Mouse (Mus musculus): ENCODE results near the gene Spp1.
"Not testable (repeated sequence)": the region's sequence is repeated elsewhere in the genome, so short reads cannot be mapped to it uniquely, and the experiment has no call there.

Gene Spp1

GRCm38 (mm10) chr5:104433968-104434565 is 851 bp upstream of the Spp1 start:
- no peak for DNase-seq (ENCODE audit: low read depth)

GRCm38 (mm10) chr5:104436406-104437076 is 1.6 kb downstream of the Spp1 start:
- DNase-seq (ENCODE audit: low read depth), result no peak

- no peak for DNase-seq (ENCODE audit: low read depth)
These were observed 7.5 kb downstream of the Spp1 start for GRCm38 (mm10) chr5:104442396-104442795.

GRCm38 (mm10) chr5:104442850-104443249 is 7.9 kb downstream of the Spp1 start:
- DNase-seq (ENCODE audit: low read depth), result no peak

GRCm38 (mm10) chr5:104446156-104446555 is 11.2 kb downstream of the Spp1 start:
- peak; percentile 65 for DNase-seq (ENCODE audit: low read depth)

- not testable (repeated sequence) for DNase-seq (ENCODE audit: low read depth)
These were observed 13.4 kb downstream of the Spp1 start for GRCm38 (mm10) chr5:104448346-104448745.

- no peak for DNase-seq (ENCODE audit: low read depth)
These were observed 14.6 kb downstream of the Spp1 start for GRCm38 (mm10) chr5:104449491-104449890.

GRCm38 (mm10) chr5:104453075-104453474 is 18.2 kb downstream of the Spp1 start:
- DNase-seq (ENCODE audit: low read depth), result peak; percentile 84

GRCm38 (mm10) chr5:104454564-104454963 is 19.6 kb downstream of the Spp1 start:
- no peak for DNase-seq (ENCODE audit: low read depth)

- peak; percentile 62 for DNase-seq (ENCODE audit: low read depth)
These were observed 24.2 kb downstream of the Spp1 start, which contains the start of gene Pkd2 for GRCm38 (mm10) chr5:104458832-104459705. Gene Pkd2, plus strand, starts transcription at chr5:104459450.

- DNase-seq (ENCODE audit: low read depth), result no peak
These were observed 25.0 kb downstream of the Spp1 start for GRCm38 (mm10) chr5:104459706-104460455.

GRCm38 (mm10) chr5:104460456-104460838 is 25.5 kb downstream of the Spp1 start:
- DNase-seq (ENCODE audit: low read depth), result no peak

- no peak for DNase-seq (ENCODE audit: low read depth)
These were observed 25.9 kb downstream of the Spp1 start for GRCm38 (mm10) chr5:104460856-104461255.

- peak; percentile 63 for DNase-seq (ENCODE audit: low read depth)
These were observed 30.4 kb downstream of the Spp1 start for GRCm38 (mm10) chr5:104465279-104465678.

GRCm38 (mm10) chr5:104465731-104466130 is 30.8 kb downstream of the Spp1 start:
- peak; percentile 81 for DNase-seq (ENCODE audit: low read depth)

GRCm38 (mm10) chr5:104466816-104467215 is 31.9 kb downstream of the Spp1 start:
- no peak for DNase-seq (ENCODE audit: low read depth)

- DNase-seq (ENCODE audit: low read depth), result no peak
These were observed 33.7 kb downstream of the Spp1 start for GRCm38 (mm10) chr5:104468586-104468985.

GRCm38 (mm10) chr5:104470981-104471391 is 36.1 kb downstream of the Spp1 start:
- no peak for DNase-seq (ENCODE audit: low read depth)

GRCm38 (mm10) chr5:104472371-104472770 is 37.5 kb downstream of the Spp1 start:
- DNase-seq (ENCODE audit: low read depth), result no peak

GRCm38 (mm10) chr5:104480367-104480766 is 45.4 kb downstream of the Spp1 start:
- DNase-seq (ENCODE audit: low read depth), result no peak

GRCm38 (mm10) chr5:104482856-104483255 is 47.9 kb downstream of the Spp1 start:
- DNase-seq (ENCODE audit: low read depth), result no peak
